Mouse (Mus musculus): ENCODE measurements around the gene Kdm4a. TPM values are rescaled to one million over a fixed set of nuclear protein-coding genes. Genes with fewer than 3 reads are reported as not detected.

The Kdm4a gene
- polyA plus RNA-seq, 1 experiment from 2014 or later: 18.6 TPM

DNA sequence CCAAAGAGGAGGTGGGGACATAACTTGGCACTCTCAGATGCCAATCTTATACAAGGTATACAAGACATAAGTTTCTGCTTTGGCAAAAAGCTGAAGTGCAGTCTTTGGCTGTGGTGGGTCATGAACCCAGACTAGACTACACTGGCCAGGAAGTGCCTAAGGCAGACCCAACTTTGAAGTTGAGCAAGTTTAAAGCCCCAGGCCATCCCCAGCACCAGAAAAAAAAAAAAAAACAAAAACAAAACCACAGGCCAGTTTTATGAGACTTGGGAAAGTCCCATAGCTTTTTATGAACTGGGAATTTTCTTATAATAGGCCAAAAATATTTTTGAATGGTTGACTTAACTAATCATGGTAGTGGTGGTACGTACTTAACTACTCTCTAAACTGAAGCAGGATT, 44.4 kb downstream of the Kdm4a start:
- H3K27ac ChIP-seq (ENCODE audit: low read length): peak overlapping the region; percentile 42

DNA sequence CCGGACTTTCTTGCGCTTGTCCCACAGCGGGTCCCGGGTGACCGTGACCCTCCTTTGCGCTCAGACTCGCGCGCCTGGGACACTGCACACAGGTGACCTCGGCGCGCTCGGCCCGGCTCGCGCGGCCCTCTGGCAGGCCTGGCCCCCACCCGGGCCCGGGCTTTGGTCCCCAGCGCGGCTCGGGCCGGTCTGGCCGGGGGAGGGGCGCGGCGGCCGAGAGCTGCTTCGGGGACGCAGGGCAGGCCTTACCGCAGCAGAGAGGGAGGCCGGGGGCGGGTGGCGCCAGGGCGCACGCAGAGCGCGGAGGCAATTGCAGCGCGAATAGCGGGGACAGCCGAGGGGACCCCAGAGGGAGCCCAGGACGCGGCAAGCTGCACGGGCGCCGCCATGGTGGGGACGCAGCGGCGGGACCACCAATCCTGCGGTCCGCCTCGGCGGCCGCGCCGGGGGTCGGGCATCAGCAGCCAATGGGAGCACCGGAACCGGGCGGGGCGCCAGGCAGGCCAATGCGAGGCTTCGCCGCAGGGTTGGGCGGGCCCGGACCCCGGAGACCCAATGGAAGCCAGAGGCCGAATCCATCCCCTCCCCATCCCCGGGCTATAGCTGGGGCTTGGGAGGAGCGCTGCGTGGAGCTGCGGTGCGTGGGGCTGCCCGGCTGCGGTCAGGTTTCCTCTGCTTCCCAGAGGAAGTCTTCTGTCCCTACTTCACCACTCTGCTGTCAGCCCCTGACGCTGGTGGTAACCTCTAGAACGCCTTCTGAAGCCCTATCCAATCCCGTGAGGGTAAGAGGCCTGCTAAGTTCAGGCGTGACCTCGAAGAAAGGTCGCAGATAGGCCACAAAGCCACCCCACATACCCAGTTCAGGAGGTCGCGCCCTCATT, 45.1 kb downstream of the Kdm4a start, which contains the start of gene St3gal3:
Gene St3gal3, minus strand, starts transcription at position 430 of the 881 bp plus-strand sequence.
- Histone ChIP-seq H3K4me1 (ENCODE audit: control insufficient read depth, insufficient read depth, low read length) (peaks cover 25% of the 10 kb centered on the region), H3K27me3 (replicated peaks; ENCODE audit: control insufficient read depth, insufficient read depth, low read length) (no peaks in the 10 kb centered on the region), H3K27ac (ENCODE audit: low read length) (peak within 1 kb of the TSS; percentile 76), H3K9ac (ENCODE audit: low read depth, low read length) (peak within 1 kb of the TSS; percentile 88), H3K36me3 (ENCODE audit: control insufficient read depth, insufficient read depth, low read length) (peaks cover 12% of the 10 kb centered on the region), H3K4me2 (ENCODE audit: low read depth, low read length) (peak within 1 kb of the TSS; percentile 79), H3K9me3 (ENCODE audit: control insufficient read depth, low read length) (no peaks in the 10 kb centered on the region), H3K4me3 (ENCODE audit: low read length) (peak within 1 kb of the TSS; percentile 84)
- ATAC-seq: peak; percentile 99
- under 1% methylated on average over 61 of the region's 84 CpGs for WGBS

More for the DNA sequence above, 44.4 kb downstream of the Kdm4a start:
- Histone ChIP-seq H3K4me3 (ENCODE audit: low read length) (peak overlapping the region; percentile 84), H3K9me3 (ENCODE audit: control insufficient read depth, low read length) (no peaks in the 10 kb centered on the region), H3K4me2 (ENCODE audit: low read depth, low read length) (peak overlapping the region; percentile 79), H3K27me3 (replicated peaks; ENCODE audit: control insufficient read depth, insufficient read depth, low read length) (no peaks in the 10 kb centered on the region), H3K9ac (ENCODE audit: low read depth, low read length) (peak overlapping the region; percentile 88), H3K4me1 (ENCODE audit: control insufficient read depth, insufficient read depth, low read length) (peaks cover 22% of the 10 kb centered on the region), H3K36me3 (ENCODE audit: control insufficient read depth, insufficient read depth, low read length) (peaks cover 12% of the 10 kb centered on the region)
- no peak for ATAC-seq
- 90% methylated on average over 1 of the region's 1 CpGs for WGBS

DNA sequence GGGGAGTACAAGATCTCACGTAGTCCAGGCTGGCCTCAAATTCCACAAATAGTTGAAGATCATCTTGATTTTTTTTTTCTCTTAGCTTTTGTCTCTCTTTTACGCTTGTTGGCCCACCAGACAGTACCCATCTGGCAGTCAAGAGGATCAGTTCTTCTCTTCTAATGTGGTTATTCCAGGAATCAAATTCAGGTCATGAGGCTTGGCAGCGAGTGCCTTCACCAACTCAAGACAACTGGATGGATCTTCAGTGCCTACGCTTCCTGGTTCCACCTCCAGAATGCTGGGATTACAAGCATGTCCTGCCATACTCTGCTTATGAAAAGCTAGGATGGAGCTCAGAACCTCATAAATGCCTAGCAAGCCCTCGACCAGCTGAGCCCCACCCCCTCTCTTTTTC, 48.5 kb downstream of the Kdm4a start:
- Histone ChIP-seq H3K4me1 (ENCODE audit: control insufficient read depth, insufficient read depth, low read length) (peaks cover 28% of the 10 kb centered on the region), H3K9ac (ENCODE audit: low read depth, low read length) (no peak overlapping the region), H3K27me3 (replicated peaks; ENCODE audit: control insufficient read depth, insufficient read depth, low read length) (no peaks in the 10 kb centered on the region), H3K4me2 (ENCODE audit: low read depth, low read length) (no peak overlapping the region), H3K36me3 (ENCODE audit: control insufficient read depth, insufficient read depth, low read length) (no peaks in the 10 kb centered on the region; the same call in 1 of the 2 replicates), H3K9me3 (ENCODE audit: control insufficient read depth, low read length) (no peaks in the 10 kb centered on the region), H3K27ac (ENCODE audit: low read length) (no peak overlapping the region), H3K4me3 (ENCODE audit: low read length) (no peak overlapping the region)
- no peak for ATAC-seq
- WGBS: 90% methylated on average over 5 of the region's 5 CpGs

DNA sequence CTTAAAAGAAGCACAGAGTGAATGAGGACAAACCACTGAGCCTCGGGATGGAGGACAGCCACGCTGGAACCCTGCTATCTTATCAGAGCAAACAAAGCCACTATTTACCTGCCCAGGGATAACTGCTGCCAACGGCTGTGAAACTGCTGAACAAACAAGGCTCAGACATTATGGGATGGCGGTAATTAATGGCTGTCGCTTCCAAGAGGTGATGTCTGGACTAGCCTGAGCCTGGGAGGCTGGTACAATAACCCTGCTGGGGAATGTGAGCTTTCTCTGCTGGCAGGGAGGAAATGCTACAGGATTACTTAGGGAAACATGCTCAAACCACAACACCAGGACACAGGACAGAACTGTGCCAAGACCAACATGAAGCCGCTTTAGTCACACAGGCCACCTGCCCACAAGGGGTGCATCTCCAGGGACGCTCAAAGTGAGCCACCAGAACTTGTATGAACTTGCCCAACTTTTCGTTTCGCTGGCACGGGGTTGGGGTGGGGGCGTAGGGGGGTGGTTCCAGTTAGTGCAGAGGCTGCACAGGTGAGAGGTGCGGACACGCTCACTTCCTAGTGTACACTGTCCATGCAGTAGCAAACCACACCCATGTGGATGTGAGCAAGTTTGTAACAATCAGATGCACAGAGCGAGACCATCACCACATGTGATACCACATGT, 56.7 kb downstream of the Kdm4a start:
- Histone ChIP-seq H3K4me1 (ENCODE audit: control insufficient read depth, insufficient read depth, low read length) (peaks cover 10% of the 10 kb centered on the region), H3K36me3 (ENCODE audit: control insufficient read depth, insufficient read depth, low read length) (no peaks in the 10 kb centered on the region), H3K9ac (ENCODE audit: low read depth, low read length) (peak overlapping the region; percentile 40), H3K27ac (ENCODE audit: low read length) (peak overlapping the region; percentile 89), H3K4me3 (ENCODE audit: low read length) (no peak overlapping the region), H3K27me3 (replicated peaks; ENCODE audit: control insufficient read depth, insufficient read depth, low read length) (no peaks in the 10 kb centered on the region), H3K4me2 (ENCODE audit: low read depth, low read length) (peak overlapping the region; percentile 30), H3K9me3 (ENCODE audit: control insufficient read depth, low read length) (no peaks in the 10 kb centered on the region)
- peak; percentile 72 for ATAC-seq
- WGBS: 60% methylated on average over 14 of the region's 14 CpGs

DNA sequence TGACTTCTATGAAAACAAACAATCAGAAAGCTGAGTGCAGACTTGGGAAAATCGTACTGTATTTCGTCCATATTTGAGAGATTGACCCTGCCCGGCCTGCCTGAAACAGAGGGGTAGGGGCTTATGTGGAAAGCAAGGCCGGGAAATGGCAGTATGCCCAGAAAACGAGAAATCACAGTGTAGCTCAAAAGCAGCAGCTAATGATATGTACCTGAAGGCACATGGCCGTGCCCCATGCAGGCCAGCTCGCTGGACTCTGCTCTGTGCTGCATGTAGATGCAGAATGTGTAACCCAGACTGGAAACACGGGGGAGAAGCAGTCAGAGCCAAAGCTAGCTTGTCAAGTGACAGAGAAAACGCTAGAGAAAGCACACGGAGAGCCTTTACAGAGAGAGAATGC, 57.8 kb downstream of the Kdm4a start:
- Histone ChIP-seq H3K4me2 (ENCODE audit: low read depth, low read length) (no peak overlapping the region), H3K27me3 (replicated peaks; ENCODE audit: control insufficient read depth, insufficient read depth, low read length) (no peaks in the 10 kb centered on the region), H3K36me3 (ENCODE audit: control insufficient read depth, insufficient read depth, low read length) (no peaks in the 10 kb centered on the region), H3K27ac (ENCODE audit: low read length) (peak overlapping the region; percentile 70), H3K4me1 (ENCODE audit: control insufficient read depth, insufficient read depth, low read length) (peaks cover 7% of the 10 kb centered on the region), H3K9ac (ENCODE audit: low read depth, low read length) (no peak overlapping the region), H3K4me3 (ENCODE audit: low read length) (no peak overlapping the region), H3K9me3 (ENCODE audit: control insufficient read depth, low read length) (no peaks in the 10 kb centered on the region)
- WGBS: 63% methylated on average over 10 of the region's 10 CpGs
- ATAC-seq: peak; percentile 45; the same call in 1 of the 2 replicates

DNA sequence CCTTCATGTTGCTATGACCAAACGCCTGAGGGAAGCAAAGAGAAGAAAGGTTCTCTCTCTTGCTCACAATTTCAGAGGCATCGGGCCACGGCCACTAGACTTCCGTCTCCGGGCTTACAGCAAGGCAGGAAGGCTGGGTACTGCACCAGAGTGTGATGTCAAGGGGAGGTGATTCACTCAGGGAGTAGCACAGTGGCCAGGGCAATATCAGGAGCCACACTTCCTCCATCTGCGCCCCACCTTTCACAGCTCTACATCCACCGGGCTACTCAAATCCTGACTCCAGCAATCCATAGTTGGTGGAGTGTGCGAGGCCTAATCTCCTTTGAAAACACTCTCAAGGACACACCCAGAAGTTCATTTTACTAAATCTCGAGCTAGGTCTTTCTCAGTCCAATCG, 62.3 kb downstream of the Kdm4a start:
- Histone ChIP-seq H3K9me3 (ENCODE audit: control insufficient read depth, low read length) (no peaks in the 10 kb centered on the region), H3K9ac (ENCODE audit: low read depth, low read length) (no peak overlapping the region), H3K27me3 (replicated peaks; ENCODE audit: control insufficient read depth, insufficient read depth, low read length) (no peaks in the 10 kb centered on the region), H3K36me3 (ENCODE audit: control insufficient read depth, insufficient read depth, low read length) (no peaks in the 10 kb centered on the region), H3K4me3 (ENCODE audit: low read length) (no peak overlapping the region), H3K27ac (ENCODE audit: low read length) (no peak overlapping the region), H3K4me2 (ENCODE audit: low read depth, low read length) (no peak overlapping the region), H3K4me1 (ENCODE audit: control insufficient read depth, insufficient read depth, low read length) (peaks cover 3% of the 10 kb centered on the region; the same call in 1 of the 2 replicates)
- ATAC-seq: peak; percentile 51
- WGBS: 80% methylated on average over 10 of the region's 10 CpGs

DNA sequence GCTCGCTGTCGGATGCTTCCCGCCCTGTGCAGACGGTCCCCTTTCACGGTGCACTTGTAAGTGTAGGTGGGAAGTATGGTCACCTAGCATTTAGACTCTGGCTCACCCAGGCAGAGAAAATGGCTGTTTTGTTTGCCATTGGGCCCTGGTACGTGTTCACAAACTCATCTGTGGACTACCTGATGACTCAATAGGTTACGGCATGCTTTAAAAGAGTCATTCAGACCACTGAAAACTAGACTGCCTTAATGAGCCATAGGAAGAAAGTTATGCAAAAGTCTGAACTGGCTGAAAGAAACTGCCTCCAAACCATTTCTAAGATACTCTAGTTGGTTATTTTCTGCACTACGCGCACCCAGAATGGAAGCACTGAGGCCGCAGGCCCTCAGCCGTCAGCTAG, 63.7 kb downstream of the Kdm4a start:
- Histone ChIP-seq H3K4me2 (ENCODE audit: low read depth, low read length) (no peak overlapping the region), H3K9ac (ENCODE audit: low read depth, low read length) (no peak overlapping the region), H3K4me1 (ENCODE audit: control insufficient read depth, insufficient read depth, low read length) (no peaks in the 10 kb centered on the region), H3K9me3 (ENCODE audit: control insufficient read depth, low read length) (no peaks in the 10 kb centered on the region), H3K27ac (ENCODE audit: low read length) (no peak overlapping the region), H3K4me3 (ENCODE audit: low read length) (no peak overlapping the region), H3K36me3 (ENCODE audit: control insufficient read depth, insufficient read depth, low read length) (no peaks in the 10 kb centered on the region), H3K27me3 (replicated peaks; ENCODE audit: control insufficient read depth, insufficient read depth, low read length) (no peaks in the 10 kb centered on the region)
- ATAC-seq: no peak
- 93% methylated on average over 11 of the region's 11 CpGs for WGBS

DNA sequence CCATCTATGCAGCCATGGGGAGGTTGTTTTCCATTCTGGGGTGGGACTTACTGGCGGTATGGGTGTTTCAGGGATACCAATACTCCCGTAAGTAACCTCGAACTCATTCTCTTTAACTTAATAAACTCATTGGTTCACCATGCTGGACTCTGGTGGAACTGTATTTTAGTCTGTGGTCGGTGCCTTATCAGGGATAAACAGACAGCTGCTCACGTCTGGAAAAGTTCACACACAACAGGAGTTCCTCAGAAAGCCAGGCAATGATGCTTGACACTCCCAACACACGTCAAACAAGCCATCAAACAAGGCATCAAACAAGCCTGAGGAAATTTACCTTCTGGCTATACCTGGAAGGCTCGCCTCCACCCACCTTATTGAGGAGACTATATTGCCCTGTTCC, 64.7 kb downstream of the Kdm4a start:
- no peak overlapping the region for H3K27ac ChIP-seq (ENCODE audit: low read length)
- H3K9ac ChIP-seq (ENCODE audit: low read depth, low read length): no peak overlapping the region
- no peak overlapping the region for H3K4me2 ChIP-seq (ENCODE audit: low read depth, low read length)
- H3K36me3 ChIP-seq (ENCODE audit: control insufficient read depth, insufficient read depth, low read length): no peaks in the 10 kb centered on the region
- no peaks in the 10 kb centered on the region for H3K27me3 ChIP-seq (replicated peaks; ENCODE audit: control insufficient read depth, insufficient read depth, low read length)
- H3K4me1 ChIP-seq (ENCODE audit: control insufficient read depth, insufficient read depth, low read length): no peaks in the 10 kb centered on the region
- H3K9me3 ChIP-seq (ENCODE audit: control insufficient read depth, low read length): no peaks in the 10 kb centered on the region
- ATAC-seq: no peak
- WGBS: 79% methylated on average over 7 of the region's 7 CpGs
- no peak overlapping the region for H3K4me3 ChIP-seq (ENCODE audit: low read length)

DNA sequence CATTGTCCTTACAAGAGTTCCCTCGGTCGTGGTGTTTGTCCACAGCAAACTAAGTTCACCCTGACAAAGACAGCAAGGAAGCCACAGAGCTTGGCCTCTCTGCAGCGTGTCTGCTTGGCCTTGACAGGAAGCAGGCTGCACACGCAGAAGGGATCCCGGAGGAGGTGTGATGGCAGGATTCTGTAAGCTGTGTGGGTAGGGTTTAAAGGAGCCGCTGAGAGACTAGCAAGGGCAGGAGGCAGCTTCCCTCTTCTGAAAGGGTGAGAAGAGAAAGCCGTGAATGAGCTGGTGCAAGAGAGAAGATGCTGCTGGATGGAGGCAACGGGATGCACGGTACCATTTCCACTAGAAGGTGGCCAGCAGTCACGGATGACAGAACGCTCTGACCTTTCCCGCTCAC, 67.2 kb downstream of the Kdm4a start:
- 63% methylated on average over 12 of the region's 12 CpGs for WGBS
- no peak for ATAC-seq
- Histone ChIP-seq H3K36me3 (ENCODE audit: control insufficient read depth, insufficient read depth, low read length) (no peaks in the 10 kb centered on the region), H3K27me3 (replicated peaks; ENCODE audit: control insufficient read depth, insufficient read depth, low read length) (no peaks in the 10 kb centered on the region), H3K4me2 (ENCODE audit: low read depth, low read length) (no peak overlapping the region), H3K9ac (ENCODE audit: low read depth, low read length) (no peak overlapping the region), H3K27ac (ENCODE audit: low read length) (no peak overlapping the region), H3K9me3 (ENCODE audit: control insufficient read depth, low read length) (no peaks in the 10 kb centered on the region; the same call in 1 of the 2 replicates), H3K4me1 (ENCODE audit: control insufficient read depth, insufficient read depth, low read length) (peaks cover 8% of the 10 kb centered on the region), H3K4me3 (ENCODE audit: low read length) (no peak overlapping the region)

Data from intestine, embryonic 16.5 days (tissue).